Mouse (Mus musculus): ENCODE results near the gene Atrip. TPM values are rescaled to one million over a fixed set of nuclear protein-coding genes. Genes with fewer than 3 reads are reported as not detected.

The Atrip gene
- polyA plus RNA-seq, 1 experiment from 2014 or later = 27.2 TPM

DNA sequence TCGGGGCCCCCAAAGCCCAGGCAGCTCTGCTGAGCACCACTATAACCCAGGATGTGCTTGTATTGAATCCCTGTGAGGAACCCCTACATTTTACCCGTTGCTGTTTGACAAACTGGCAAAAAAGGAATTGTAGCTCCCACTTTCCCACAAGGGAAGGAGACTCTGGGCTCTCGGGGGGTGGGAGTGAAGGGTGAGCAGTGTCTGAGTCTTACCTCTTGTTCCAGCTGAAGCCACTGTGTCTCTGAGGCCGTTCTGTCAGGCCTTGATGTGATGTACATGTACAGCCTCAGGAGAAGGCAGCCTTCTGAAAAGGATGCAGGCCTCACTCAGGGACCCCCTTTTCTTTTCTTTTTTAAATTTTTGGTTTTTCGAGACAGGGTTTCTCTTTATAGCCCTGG, 13.0 kb downstream of the Atrip start:
- no peak overlapping the region for H3K4me3 ChIP-seq (ENCODE audit: low read depth, low read length)
- no peak for DNase-seq (ENCODE audit: low spot score)

DNA sequence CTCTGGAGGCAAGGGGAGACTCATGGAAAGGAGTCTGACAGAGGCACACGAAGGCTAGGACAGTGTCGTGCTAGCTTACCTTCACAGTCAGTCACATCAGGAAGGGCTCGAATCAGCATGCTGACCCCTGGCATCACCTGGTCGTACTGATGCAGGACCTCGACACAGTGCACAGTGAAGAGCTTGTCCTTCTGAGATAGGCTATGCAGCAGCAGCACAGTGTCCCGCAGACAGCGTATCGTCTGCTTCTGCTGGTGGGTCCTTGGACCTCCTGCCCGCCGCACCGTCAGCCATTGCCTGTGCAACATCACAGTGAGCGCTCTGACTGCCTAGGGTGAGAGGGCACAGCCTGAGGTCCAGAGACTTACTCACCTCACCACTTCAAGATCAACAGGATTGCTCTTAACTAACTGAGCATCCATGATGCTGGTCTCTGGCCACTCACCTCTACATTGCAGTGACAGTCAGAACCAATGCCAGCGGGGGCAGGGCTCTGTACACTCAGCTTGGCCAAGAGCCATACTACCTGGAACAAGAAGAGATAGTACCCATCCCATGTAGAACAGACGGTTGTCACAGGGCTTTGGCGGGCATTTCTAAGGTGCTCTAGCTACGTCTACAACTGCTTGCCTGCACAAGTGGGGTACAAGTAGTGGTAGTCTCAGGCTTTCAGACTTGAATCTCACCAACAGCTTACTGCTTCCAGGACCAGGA, 13.6 kb downstream of the Atrip start:
- Histone ChIP-seq H3K4me3 (ENCODE audit: low read depth, low read length) (no peak overlapping the region), H3K27ac (replicated peaks; ENCODE audit: low read depth, low read length) (no peak overlapping the region), H3K9ac (replicated peaks; ENCODE audit: low read length) (no peak overlapping the region), H3K4me2 (ENCODE audit: low read depth, low read length) (no peak overlapping the region), H3K27me3 (ENCODE audit: control insufficient read depth, insufficient read depth, low read length) (no peaks in the 10 kb centered on the region), H3K4me1 (ENCODE audit: control insufficient read depth, insufficient read depth, low read length) (no peaks in the 10 kb centered on the region), H3K36me3 (replicated peaks; ENCODE audit: control insufficient read depth, insufficient read depth, low read depth, low read length) (peaks cover 18% of the 10 kb centered on the region), H3K9me3 (replicated peaks; ENCODE audit: control insufficient read depth, low read length) (no peaks in the 10 kb centered on the region)
- DNase-seq (ENCODE audit: low spot score) (no peak), ATAC-seq (replicated peaks; ENCODE audit: insufficient number of reproducible peaks, low FRiP score, low TSS enrichment, low read depth) (0 out of 2 replicates have a peak, but pooled peaks have one; percentile 19)
- WGBS = 86% methylated on average over 16 of the region's 16 CpGs

More for the DNA sequence above, 13.0 kb downstream of the Atrip start:
- no peak overlapping the region for H3K27ac ChIP-seq (replicated peaks; ENCODE audit: low read depth, low read length)
- H3K4me2 ChIP-seq (ENCODE audit: low read depth, low read length) = no peak overlapping the region
- ATAC-seq (replicated peaks; ENCODE audit: insufficient number of reproducible peaks, low FRiP score, low TSS enrichment, low read depth) = no peak
- peaks cover 24% of the 10 kb centered on the region for H3K36me3 ChIP-seq (replicated peaks; ENCODE audit: control insufficient read depth, insufficient read depth, low read depth, low read length)
- WGBS = 91% methylated on average over 5 of the region's 5 CpGs
- H3K9me3 ChIP-seq (replicated peaks; ENCODE audit: control insufficient read depth, low read length) = no peaks in the 10 kb centered on the region
- no peaks in the 10 kb centered on the region for H3K27me3 ChIP-seq (ENCODE audit: control insufficient read depth, insufficient read depth, low read length)
- H3K9ac ChIP-seq (replicated peaks; ENCODE audit: low read length) = no peak overlapping the region
- no peaks in the 10 kb centered on the region for H3K4me1 ChIP-seq (ENCODE audit: control insufficient read depth, insufficient read depth, low read length)

DNA sequence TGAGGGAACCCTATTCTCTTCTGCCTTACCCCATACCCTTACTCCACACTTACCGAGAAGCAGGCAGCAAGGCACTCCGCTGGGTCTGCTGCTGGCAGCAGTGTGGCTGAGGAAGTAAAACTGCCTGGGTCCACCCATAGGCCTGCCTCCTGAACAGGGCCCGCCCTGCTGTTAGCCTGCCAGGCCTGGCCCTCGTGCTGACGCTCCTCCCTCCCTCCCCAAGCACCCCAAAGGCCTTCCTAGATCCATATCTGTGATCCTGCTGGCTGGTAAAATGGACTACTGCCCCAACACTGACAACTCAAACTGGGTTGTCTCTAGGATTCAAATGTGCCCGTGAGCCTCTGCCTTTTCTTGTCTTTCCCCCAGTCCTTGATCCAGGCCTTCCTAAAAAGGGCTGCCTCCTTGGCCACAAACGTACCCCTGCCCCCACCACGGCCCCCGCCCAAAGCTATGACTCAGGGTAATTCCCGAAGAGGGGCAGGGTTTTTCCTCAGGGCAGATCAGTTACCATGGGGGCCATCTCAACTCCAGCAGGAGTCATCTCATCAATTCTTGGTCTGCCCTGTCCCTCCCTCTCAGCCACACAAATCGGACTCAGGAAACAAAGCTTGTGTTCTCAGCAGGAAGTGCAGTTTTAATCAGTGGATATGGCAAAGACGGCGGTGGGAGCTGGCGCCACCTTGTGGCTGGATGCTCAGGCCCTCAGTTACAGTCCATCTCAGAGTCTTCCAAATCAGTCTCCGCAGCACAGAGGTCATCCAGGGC, 14.6 kb downstream of the Atrip start, which contains the start of gene Trex1:
Trex1 (minus strand) TSS at position 599 of the 768 bp plus-strand sequence.
- WGBS = 19% methylated on average over 15 of the region's 15 CpGs
- H3K4me2 ChIP-seq (ENCODE audit: low read depth, low read length) = peak within 1 kb of the TSS; percentile 42
- H3K9me3 ChIP-seq (replicated peaks; ENCODE audit: control insufficient read depth, low read length) = no peaks in the 10 kb centered on the region
- no peaks in the 10 kb centered on the region for H3K27me3 ChIP-seq (ENCODE audit: control insufficient read depth, insufficient read depth, low read length)
- peak within 1 kb of the TSS; percentile 45 for H3K9ac ChIP-seq (replicated peaks; ENCODE audit: low read length)
- H3K27ac ChIP-seq (replicated peaks; ENCODE audit: low read depth, low read length) = 0 out of 2 replicates have a peak within 1 kb of the TSS, but pooled peaks have one; percentile 8
- ATAC-seq (replicated peaks; ENCODE audit: insufficient number of reproducible peaks, low FRiP score, low TSS enrichment, low read depth) = peak; percentile 64
- peaks cover 3% of the 10 kb centered on the region; the same call in 1 of the 2 replicates for H3K4me1 ChIP-seq (ENCODE audit: control insufficient read depth, insufficient read depth, low read length)
- no peak within 1 kb of the TSS for H3K4me3 ChIP-seq (ENCODE audit: low read depth, low read length)
- DNase-seq (ENCODE audit: low spot score) = peak; percentile 84
- H3K36me3 ChIP-seq (replicated peaks; ENCODE audit: control insufficient read depth, insufficient read depth, low read depth, low read length) = peaks cover 11% of the 10 kb centered on the region

DNA sequence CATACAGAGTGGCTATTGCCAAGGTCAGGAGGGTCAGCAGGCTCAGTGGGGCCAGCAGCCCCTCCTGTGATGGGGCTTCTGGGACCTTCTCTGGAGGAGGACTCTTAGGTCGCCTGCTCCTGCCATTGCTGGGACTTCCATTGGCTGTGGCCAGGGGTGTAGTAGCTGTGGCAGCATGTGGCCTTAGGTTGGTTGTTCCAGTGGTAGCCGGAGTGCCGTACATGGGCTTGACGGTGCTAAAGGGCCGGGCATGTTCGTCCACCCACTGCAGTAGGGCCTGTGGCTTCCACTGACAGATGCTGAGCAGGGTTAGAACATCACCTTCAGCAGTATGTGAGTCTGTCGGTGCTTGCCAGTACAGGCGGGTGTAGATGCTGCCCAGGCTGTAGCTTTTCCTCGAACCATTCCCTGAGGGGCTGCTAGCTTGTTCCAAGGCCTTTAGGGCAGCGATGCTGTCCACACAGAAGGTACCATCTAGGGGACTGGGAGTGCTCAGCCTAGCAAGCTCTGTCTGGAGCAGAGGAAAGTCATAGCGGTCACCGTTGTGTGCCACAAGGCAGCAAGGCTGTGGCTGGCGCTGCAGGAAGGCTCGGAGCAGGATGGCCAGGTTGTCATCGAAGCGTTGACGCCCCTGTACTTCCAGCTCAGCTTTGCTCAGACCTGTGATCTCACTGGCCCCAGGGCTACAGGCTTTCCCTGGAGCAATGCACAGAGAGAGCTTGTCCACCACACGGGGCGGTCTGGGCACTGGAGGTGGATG, 15.7 kb downstream of the Atrip start:
- ATAC-seq (replicated peaks; ENCODE audit: insufficient number of reproducible peaks, low FRiP score, low TSS enrichment, low read depth) (no peak), DNase-seq (ENCODE audit: low spot score) (no peak)
- Histone ChIP-seq H3K4me1 (ENCODE audit: control insufficient read depth, insufficient read depth, low read length) (peaks cover 3% of the 10 kb centered on the region; the same call in 1 of the 2 replicates), H3K4me2 (ENCODE audit: low read depth, low read length) (no peak overlapping the region), H3K27ac (replicated peaks; ENCODE audit: low read depth, low read length) (no peak overlapping the region), H3K36me3 (replicated peaks; ENCODE audit: control insufficient read depth, insufficient read depth, low read depth, low read length) (peaks cover 8% of the 10 kb centered on the region), H3K27me3 (ENCODE audit: control insufficient read depth, insufficient read depth, low read length) (no peaks in the 10 kb centered on the region), H3K9ac (replicated peaks; ENCODE audit: low read length) (no peak overlapping the region), H3K4me3 (ENCODE audit: low read depth, low read length) (no peak overlapping the region), H3K9me3 (replicated peaks; ENCODE audit: control insufficient read depth, low read length) (no peaks in the 10 kb centered on the region)
- 94% methylated on average over 19 of the region's 19 CpGs for WGBS

DNA sequence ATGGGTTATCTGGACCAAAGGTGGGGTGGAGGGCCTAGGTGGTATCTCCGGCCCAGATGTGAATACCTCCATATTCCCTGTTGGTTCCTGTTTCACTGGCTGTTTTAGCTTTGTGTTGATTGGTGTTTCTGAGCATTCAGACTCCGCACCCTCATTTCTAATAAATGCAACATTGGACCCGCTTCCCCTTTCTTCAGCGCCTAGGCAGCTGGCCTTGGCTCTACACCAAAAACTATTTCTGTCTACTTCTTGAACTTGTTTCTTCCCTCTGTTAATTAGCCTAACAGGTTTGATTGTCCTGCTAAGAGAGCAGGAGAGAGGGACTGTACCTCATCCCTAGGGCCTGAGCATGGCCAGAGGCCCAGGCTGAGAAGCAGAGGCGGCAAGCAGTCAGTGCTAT, 16.4 kb downstream of the Atrip start:
- Histone ChIP-seq H3K27ac (replicated peaks; ENCODE audit: low read depth, low read length) (no peak overlapping the region), H3K27me3 (ENCODE audit: control insufficient read depth, insufficient read depth, low read length) (no peaks in the 10 kb centered on the region), H3K4me3 (ENCODE audit: low read depth, low read length) (no peak overlapping the region), H3K4me2 (ENCODE audit: low read depth, low read length) (no peak overlapping the region), H3K36me3 (replicated peaks; ENCODE audit: control insufficient read depth, insufficient read depth, low read depth, low read length) (peaks cover 6% of the 10 kb centered on the region), H3K4me1 (ENCODE audit: control insufficient read depth, insufficient read depth, low read length) (peaks cover 3% of the 10 kb centered on the region; the same call in 1 of the 2 replicates), H3K9ac (replicated peaks; ENCODE audit: low read length) (no peak overlapping the region), H3K9me3 (replicated peaks; ENCODE audit: control insufficient read depth, low read length) (no peaks in the 10 kb centered on the region)
- 93% methylated on average over 5 of the region's 5 CpGs for WGBS
- ATAC-seq (replicated peaks; ENCODE audit: insufficient number of reproducible peaks, low FRiP score, low TSS enrichment, low read depth) (no peak), DNase-seq (ENCODE audit: low spot score) (no peak)

DNA sequence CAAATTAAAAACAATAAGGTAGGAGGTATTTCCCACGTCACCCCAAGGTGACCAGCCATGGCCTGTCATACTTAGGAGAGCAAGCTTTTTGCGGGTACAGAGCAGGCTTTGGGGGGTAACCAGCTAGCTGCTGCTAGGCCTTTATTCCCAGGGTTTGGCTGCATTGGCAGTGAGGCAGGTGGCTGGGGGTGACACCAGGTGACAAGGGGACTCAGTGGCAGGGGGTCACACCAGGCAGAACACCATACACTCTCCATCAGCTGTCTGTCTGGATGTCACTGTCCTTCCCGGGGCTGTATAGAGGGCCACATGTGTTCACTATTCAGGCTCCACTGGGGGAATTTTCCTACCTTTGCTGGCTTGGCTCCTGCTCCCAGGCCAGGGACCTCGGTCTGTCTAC, 17.0 kb downstream of the Atrip start:
- WGBS = 86% methylated on average over 4 of the region's 4 CpGs
- Histone ChIP-seq H3K9ac (replicated peaks; ENCODE audit: low read length) (no peak overlapping the region), H3K4me1 (ENCODE audit: control insufficient read depth, insufficient read depth, low read length) (peaks cover 3% of the 10 kb centered on the region; the same call in 1 of the 2 replicates), H3K9me3 (replicated peaks; ENCODE audit: control insufficient read depth, low read length) (no peaks in the 10 kb centered on the region), H3K4me3 (ENCODE audit: low read depth, low read length) (no peak overlapping the region), H3K4me2 (ENCODE audit: low read depth, low read length) (no peak overlapping the region), H3K27me3 (ENCODE audit: control insufficient read depth, insufficient read depth, low read length) (no peaks in the 10 kb centered on the region), H3K36me3 (replicated peaks; ENCODE audit: control insufficient read depth, insufficient read depth, low read depth, low read length) (peaks cover 6% of the 10 kb centered on the region), H3K27ac (replicated peaks; ENCODE audit: low read depth, low read length) (no peak overlapping the region)
- ATAC-seq (replicated peaks; ENCODE audit: insufficient number of reproducible peaks, low FRiP score, low TSS enrichment, low read depth) (no peak), DNase-seq (ENCODE audit: low spot score) (no peak)

DNA sequence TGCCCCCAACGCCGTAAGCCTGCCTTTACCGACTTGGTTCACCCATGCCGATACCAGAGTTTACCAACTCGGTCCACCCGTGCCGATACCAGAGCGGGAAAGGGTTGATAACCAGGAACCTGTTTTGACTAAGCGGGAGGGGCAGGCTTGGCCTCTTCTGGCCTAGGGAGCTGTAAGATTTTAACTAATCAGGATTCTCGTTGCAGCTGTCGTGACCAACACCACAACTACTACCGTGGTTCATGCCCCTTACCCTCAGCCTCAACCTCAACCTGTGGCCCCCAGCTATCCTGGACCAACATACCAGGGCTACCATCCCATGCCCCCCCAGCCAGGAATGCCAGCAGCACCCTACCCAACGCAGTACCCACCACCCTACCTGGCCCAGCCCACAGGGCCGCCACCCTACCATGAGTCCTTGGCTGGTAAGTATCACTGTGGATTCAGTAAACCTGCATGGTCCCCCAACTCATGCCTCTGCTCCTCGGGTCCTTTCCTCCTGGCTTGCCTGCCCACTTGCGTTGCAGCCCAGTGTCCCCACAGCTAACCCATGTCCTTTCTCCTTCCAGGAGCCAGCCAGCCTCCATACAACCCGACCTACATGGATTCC, 17.7 kb downstream of the Atrip start:
- Histone ChIP-seq H3K9me3 (replicated peaks; ENCODE audit: control insufficient read depth, low read length) (no peaks in the 10 kb centered on the region), H3K4me1 (ENCODE audit: control insufficient read depth, insufficient read depth, low read length) (peaks cover 3% of the 10 kb centered on the region; the same call in 1 of the 2 replicates), H3K36me3 (replicated peaks; ENCODE audit: control insufficient read depth, insufficient read depth, low read depth, low read length) (peaks cover 6% of the 10 kb centered on the region), H3K27me3 (ENCODE audit: control insufficient read depth, insufficient read depth, low read length) (no peaks in the 10 kb centered on the region), H3K27ac (replicated peaks; ENCODE audit: low read depth, low read length) (no peak overlapping the region), H3K4me3 (ENCODE audit: low read depth, low read length) (no peak overlapping the region), H3K4me2 (ENCODE audit: low read depth, low read length) (no peak overlapping the region), H3K9ac (replicated peaks; ENCODE audit: low read length) (no peak overlapping the region)
- ATAC-seq (replicated peaks; ENCODE audit: insufficient number of reproducible peaks, low FRiP score, low TSS enrichment, low read depth) (no peak), DNase-seq (ENCODE audit: low spot score) (no peak)
- 89% methylated on average over 17 of the region's 17 CpGs for WGBS

Measured in embryonic facial prominence, embryonic 11.5 days (tissue).